Mouse (Mus musculus): Measurements from ENCODE around the gene Cd5.

Cd5 gene

GRCm38 (mm10) chr19:10729889-10730288 lies 8.9 kb downstream of the Cd5 start:
- DNase-seq (ENCODE audit: low read depth, low spot score): no peak

DNA sequence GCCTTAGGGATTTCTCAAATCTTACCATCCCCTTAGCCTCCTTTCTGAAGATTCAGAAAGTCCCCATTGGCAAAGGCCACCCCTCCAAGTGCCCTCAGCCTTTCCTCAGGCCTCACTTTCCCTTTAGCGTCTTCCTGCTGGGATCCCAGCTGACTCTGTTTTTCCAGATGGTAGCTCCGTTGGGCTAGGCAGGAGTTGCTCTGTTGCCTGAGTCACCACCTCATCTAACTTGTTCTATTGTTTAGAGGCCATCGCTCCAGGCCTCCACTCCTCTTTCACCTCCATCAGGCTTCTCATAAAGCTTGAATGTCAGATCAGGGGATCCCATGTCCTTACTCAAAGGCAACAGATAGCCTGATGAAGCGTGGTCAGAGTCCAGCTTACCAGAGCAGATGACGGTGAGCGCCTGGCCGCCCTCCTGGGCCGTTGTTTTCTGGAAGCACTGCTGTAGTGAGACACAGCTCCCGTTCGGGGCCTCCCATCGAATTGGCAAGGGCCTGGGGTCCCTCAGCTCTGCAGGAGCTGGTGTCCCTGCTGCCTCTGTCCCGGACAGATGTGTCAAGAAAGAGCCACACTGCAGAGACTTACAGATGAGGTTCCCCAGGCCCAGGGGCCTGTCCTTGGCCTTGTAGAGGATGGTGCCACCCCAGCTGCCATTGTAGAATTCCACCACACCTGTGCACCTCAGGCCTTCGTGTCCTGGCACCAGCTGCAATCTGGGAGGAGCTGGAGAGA lies 14.0 kb downstream of the Cd5 start:
- no peak for DNase-seq (ENCODE audit: low read depth, low spot score)

GRCm38 (mm10) chr19:10723649-10724048 lies 15.2 kb downstream of the Cd5 start:
- no peak for DNase-seq (ENCODE audit: low read depth, low spot score)

GRCm38 (mm10) chr19:10723084-10723483 lies 15.7 kb downstream of the Cd5 start:
- no peak for DNase-seq (ENCODE audit: low read depth, low spot score)

DNA sequence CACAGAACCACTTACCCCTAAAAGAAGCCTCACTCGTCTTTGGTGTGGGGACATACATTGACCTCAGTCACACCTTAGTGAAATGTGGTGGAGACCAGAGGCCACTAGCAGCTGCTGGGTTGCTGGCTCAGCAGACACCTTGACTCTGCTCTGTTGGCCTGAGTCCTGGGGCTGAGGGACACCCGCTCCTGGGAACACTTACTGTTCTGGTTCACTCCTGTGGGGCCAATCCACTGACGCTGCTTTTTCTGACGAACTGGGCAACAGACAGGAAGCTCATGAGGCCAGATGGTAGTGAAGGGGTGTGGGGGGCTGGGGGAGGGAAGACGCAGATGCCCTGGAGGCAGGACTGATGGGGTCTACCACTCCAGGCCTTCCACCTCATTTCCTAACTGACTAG lies 17.7 kb downstream of the Cd5 start:
- DNase-seq (ENCODE audit: low read depth, low spot score): no peak

- no peak for DNase-seq (ENCODE audit: low read depth, low spot score)
These were observed 18.3 kb downstream of the Cd5 start for GRCm38 (mm10) chr19:10720524-10720923.

- no peak for DNase-seq (ENCODE audit: low read depth, low spot score)
These were observed 19.1 kb downstream of the Cd5 start for GRCm38 (mm10) chr19:10719751-10720150.

DNA sequence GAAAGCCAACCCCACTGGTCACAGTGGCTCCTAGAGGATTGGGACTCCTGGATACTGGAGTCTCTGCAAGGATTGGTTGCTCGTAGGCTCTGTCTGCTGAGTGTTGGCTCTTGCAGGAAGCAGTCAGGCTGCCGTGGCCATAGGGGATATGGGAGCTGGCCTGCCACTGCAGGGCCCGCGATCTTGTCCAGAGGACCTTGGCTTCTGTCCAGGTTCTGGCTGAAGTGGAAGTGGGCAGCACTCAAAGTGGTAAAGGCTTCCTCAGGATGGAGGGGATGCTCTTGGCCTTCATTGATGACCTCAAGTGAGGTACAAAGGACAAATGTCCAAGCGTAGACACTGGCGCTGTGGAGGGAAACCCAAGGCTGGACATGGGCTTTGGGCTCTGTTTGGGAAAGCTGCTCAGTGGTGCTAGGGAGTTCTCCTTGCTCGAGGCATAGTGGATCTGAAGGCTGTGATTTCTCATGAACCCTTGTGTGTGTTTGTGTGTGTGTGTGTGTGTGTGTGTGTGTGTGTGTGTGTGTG lies 20.5 kb downstream of the Cd5 start:
- DNase-seq (ENCODE audit: low read depth, low spot score): no peak

DNA sequence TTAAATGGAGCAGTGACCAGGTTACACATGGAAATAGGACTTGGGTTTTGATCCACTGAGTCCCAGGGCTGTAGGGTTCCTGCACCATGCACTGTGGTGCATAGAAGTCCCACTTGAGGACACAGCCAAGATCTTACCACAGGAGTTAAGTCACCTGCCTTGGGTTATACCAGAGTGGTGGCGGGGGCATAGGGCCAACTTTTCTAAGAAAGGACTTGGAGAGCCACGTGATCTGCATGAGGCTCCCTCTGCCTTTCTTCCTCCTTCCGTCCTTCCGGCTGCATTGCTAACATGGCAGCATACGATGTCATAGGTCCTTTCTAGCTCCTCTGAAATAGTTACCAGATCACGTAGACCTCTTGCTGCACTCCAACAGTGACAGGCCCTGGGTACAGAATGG lies 23.3 kb downstream of the Cd5 start:
- no peak for DNase-seq (ENCODE audit: low read depth, low spot score)

DNA sequence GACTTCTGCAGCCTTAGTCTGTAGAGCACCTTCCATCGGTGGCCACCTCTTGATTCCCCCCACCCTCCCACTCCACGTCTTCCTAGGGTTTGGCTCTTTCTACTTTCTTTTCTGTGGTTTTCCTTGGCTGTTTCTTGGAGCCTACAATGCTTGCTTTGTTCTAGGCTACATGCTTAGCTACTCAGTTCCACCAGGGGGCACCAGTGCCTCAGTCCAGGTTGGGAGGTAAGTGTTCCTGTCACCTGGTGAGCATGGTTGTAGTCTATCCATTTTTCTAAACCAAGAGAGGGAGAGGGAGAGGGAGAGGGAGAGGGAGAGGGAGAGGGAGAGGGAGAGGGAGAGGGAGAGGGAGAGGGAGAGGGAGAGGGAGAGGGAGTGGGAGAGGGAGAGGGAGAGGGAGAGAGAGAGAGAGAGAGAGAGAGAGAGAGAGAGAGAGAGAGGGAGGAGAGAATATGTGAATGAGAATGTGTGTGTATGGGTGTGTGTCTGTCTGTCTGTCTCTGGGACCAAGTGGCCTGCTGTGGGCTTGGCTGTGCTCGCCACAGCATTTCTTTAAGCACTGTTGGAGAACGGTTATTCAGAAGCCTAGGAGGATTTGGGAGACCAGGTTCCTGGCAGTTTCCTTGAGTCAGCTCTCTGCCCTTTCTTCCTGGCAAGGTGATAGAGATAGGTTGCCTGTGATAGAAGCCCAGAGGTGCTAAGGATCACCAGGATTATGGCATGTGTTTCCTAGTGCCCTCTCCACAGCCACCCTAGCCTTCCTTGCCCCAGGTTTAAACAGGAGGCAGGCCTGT lies 23.9 kb downstream of the Cd5 start:
- no peak for DNase-seq (ENCODE audit: low read depth, low spot score)

GRCm38 (mm10) chr19:10714168-10714567 lies 24.6 kb downstream of the Cd5 start:
- no peak for DNase-seq (ENCODE audit: low read depth, low spot score)

DNA sequence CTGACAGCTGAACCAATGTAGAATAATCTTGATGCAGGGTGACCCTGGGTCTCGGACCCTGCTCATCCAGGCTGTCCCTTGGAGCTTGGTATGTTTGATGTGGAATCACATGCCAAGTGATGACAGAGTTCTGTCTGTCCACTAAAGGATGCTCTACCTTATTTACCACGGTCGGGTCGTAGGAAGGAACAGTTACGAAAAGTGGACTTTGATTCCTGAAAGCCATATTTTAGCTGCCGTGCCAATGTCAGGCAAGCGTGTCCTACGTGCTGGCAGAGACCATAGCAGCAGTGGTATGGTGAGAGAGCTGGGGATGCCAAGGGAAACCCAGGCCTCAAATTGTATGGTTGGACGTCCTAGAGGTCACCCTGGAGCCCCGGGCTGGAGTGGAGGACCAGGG lies 25.3 kb downstream of the Cd5 start:
- DNase-seq (ENCODE audit: low read depth, low spot score): no peak

DNA sequence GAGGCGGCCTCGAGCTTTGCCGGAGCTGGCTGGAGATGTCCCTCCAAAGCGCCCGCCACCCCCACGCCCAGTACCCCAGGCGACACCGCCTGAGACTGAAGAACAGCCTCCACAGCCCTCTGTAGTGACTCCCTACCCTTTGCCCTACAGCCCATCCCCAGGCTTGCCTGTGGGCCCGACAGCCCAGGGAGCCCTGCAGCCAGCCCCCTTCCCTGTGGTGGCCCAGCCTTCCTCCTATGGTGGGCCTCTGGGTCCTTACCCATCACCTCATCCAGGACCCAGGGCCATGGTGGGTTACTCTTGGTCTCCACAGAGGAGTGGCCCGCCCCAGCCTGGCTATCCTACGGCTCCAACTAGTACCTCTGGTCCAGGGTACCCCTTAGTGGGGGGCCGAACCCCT lies 26.2 kb downstream of the Cd5 start:
- no peak for DNase-seq (ENCODE audit: low read depth, low spot score)

DNA sequence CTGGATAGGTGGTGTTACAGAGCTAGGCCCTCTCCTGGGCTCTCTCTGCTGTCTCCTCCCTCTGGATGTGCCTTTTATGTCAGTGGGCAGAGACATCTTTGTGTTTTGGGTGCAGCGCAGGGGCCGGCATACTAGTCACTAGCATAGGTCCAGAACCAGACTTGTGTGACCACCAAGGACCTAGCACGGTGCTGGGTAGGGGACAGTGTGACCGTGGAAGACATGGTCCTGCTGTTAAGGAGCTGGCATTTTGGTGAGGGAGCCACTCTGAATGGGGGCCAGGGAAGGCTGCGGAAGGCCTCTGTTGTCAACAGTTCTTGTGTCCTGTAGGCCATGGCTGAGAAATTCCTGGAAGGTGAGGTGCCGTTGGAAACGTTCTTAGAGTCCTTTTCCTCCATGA lies 26.6 kb downstream of the Cd5 start:
- no peak for DNase-seq (ENCODE audit: low read depth, low spot score)

DNA sequence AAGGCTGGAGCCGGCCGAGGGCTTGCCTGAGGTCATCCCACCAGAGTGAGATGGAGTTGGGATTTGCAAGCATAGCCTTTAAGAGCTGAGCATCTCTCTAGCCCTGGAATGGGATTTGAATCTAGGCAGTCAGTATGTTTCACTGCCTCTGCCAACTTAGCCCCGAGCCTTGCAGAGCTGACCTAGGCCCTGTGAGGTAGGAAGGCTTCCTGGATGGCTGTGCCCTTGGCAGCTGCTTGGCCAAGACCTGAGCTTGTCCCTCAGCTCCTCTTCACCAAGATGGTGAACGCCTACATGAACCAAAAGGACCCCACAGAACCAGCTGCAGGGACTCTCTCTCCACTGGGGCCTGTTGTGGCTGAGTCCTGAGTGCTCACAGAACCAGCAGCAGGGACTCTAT lies 28.1 kb downstream of the Cd5 start:
- DNase-seq (ENCODE audit: low read depth, low spot score): no peak

DNA sequence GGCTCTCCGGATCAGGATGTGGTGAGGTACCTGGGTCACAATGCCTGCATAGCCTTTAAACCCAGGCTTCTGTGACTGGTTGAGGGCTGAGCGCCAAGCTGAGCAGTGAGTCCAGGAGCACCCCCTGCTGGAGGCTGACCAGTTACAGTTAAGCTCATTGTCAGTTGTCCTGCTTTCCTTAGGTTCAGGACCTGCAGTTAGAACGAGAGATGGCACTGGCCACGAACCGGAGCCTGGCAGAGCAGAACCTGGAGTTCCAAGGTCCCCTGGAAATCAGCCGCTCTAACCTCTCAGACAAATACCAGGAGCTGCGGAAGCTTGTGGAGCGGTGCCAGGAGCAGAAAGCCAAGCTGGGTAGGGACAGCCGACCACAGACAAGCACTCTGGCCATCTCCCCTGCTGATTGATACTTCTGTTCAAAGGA lies 28.7 kb downstream of the Cd5 start:
- no peak for DNase-seq (ENCODE audit: low read depth, low spot score)

GRCm38 (mm10) chr19:10709360-10710087 lies 29.3 kb downstream of the Cd5 start:
- DNase-seq (ENCODE audit: low read depth, low spot score): peak; percentile 87

DNA sequence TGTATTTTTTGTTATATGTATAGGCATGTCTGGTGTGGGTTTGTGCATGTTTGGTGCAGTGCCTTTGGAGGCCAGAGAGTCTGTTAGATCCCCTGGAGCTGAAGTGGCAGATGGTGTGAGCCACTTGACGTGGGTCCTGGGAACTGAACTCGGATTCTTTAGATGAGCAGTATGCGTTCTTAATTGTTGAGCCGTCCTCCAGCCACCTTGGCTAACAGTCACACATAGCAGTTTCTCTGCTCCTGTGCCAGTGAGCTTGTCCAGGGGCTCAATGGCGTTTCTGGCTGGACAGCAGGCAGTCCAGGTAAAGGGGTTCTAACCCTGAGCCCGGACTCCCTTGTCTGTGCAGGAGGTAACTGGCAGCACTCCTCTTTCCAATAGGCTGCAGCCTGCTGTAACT lies 29.9 kb downstream of the Cd5 start:
- no peak for DNase-seq (ENCODE audit: low read depth, low spot score)

GRCm38 (mm10) chr19:10707881-10708280 lies 30.9 kb downstream of the Cd5 start:
- no peak for DNase-seq (ENCODE audit: low read depth, low spot score)

- no peak for DNase-seq (ENCODE audit: low read depth, low spot score)
These were observed 31.5 kb downstream of the Cd5 start for GRCm38 (mm10) chr19:10707087-10707875.

DNA sequence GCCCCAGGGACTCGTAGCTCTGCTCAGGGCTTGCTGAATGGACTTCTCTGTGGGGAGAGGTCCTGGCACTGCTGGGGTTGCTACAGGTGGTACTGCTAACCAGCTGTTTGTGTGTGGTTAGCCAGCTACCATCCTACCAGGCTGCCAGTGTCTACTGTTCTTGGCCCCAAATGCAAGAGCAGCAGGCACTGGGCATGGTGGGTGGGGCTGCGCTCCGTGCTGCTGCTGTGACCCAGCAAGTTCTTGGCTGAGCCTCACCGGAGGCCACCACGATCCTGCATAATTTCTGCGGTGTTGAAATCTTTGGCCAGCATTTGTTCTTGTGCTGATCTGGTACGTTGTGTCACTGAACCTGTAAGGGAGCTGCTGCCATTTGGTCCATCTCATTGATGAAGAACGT lies 35.3 kb downstream of the Cd5 start:
- DNase-seq (ENCODE audit: low read depth, low spot score): no peak

All from brain, embryonic 18.5 days (tissue).